Mouse (Mus musculus): ENCODE results near the gene Irf9.

DNA sequence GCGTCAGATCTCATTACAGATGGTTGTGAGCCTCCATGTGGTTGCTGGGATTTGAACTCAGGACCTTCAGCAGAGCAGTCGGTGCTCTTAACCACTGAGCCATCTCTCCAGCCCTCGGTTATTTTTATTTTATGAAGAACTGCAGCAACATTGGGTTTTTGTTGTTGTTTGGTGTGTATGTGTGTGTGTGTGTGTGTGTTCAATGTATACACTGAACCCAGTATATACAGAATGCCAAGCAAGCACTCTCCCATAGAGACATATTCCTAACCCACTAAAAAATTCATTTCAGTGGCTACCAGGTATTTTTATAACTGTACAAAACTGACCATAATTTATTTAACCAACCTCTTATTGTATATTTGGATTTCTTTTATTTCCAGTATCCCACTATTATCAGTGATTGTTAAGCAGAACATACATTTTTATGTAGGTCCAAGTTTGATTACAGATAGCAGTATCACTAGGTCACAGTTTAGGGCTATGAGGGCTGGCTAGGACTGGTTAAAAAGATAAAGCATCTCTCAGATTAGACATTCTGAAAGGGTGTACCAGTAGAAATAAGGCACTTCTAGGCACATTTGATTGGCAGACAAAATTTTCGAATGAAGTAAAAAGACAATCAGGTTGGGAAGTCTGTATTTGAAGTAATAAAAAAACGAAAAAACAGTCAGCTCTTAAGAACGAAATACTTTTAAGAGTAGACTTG, 44.5 kb upstream of the Irf9 start:
- TF ChIP-seq CTCF (conservative IDR thresholded peaks at IDR 0.05; ENCODE audit: insufficient read depth, insufficient read length, low read depth, low read length): no peak
- TF ChIP-seq POLR2A (IDR thresholded peaks at IDR 0.05; ENCODE audit: low read depth, low read length): no peak
